Mouse (Mus musculus) testis, adult 2 months (tissue): ENCODE results near the gene Arntl2. TPM values are rescaled to one million over a fixed set of nuclear protein-coding genes. Genes with fewer than 3 reads are reported as not detected.

Experiments
- H3K27ac ChIP-seq: fragments of 200-500 bp; 2 replicates; pipeline ENCODE4 v1.5.1; 2012; ENCODE audit warnings: low read depth, low read length; ENCODE audit not compliant: control insufficient read depth, insufficient read depth
- H3K27me3 ChIP-seq: fragments of 200-500 bp; 2 replicates; pipeline ENCODE4 v1.6.1; 2012; ENCODE audit warnings: mild to moderate bottlenecking, low read length, moderate library complexity; ENCODE audit not compliant: control insufficient read depth, insufficient read depth
- H3K36me3 ChIP-seq: fragments of 200-500 bp; 2 replicates; pipeline ENCODE4 v1.6.1; 2012; ENCODE audit warnings: mild to moderate bottlenecking, low read length; ENCODE audit not compliant: control insufficient read depth, insufficient read depth
- H3K4me1 ChIP-seq: fragments of 200-500 bp; 2 replicates; pipeline ENCODE4 v1.6.1; 2012; ENCODE audit warnings: low read length; ENCODE audit not compliant: control insufficient read depth, insufficient read depth
- H3K4me3 ChIP-seq: fragments of 200-500 bp; 2 replicates; pipeline ENCODE4 v1.5.1; 2012; ENCODE audit warnings: low read depth, mild to moderate bottlenecking, low read length, moderate library complexity, mixed read lengths; ENCODE audit not compliant: control insufficient read depth
- CTCF ChIP-seq: fragments of 200-500 bp; IDR thresholded peaks from 2 replicates; pipeline ENCODE4 v1.5.1; 2012; ENCODE audit warnings: low read depth, mild to moderate bottlenecking, inconsistent platforms, low read length, moderate library complexity; ENCODE audit not compliant: control insufficient read depth, insufficient read depth, insufficient replicate concordance
- POLR2A ChIP-seq: fragments of 200-500 bp; IDR thresholded peaks from 2 replicates; pipeline ENCODE4 v1.6.1; 2012; ENCODE audit warnings: low read depth, mild to moderate bottlenecking, inconsistent platforms, low read length, moderate library complexity; ENCODE audit not compliant: control insufficient read depth
- polyA plus RNA-seq: library from polyadenylated mRNA; depleted of rRNA; stranded (reverse); fragments of >200 nt; gene quantifications from 2 replicates; pipeline ENCODE4 v1.2.3, GENCODE M21; 2012

Arntl2 gene
- polyA plus RNA-seq, 1 experiment = 3.0 TPM

- Histone ChIP-seq H3K27ac (no peak overlapping the region), H3K27me3 (no peaks in the 10 kb centered on the region), H3K36me3 (no peaks in the 10 kb centered on the region), H3K4me3 (no peak overlapping the region), H3K4me1 (no peaks in the 10 kb centered on the region; the same call in 1 of the 2 replicates)
- TF ChIP-seq POLR2A (no peak), CTCF (no peak)
These were observed 42.5 kb downstream of the Arntl2 start for GRCm38 (mm10) chr6:146838366-146838765.

- Histone ChIP-seq H3K4me1 (no peaks in the 10 kb centered on the region; the same call in 1 of the 2 replicates), H3K27ac (no peak overlapping the region), H3K4me3 (no peak overlapping the region), H3K27me3 (no peaks in the 10 kb centered on the region), H3K36me3 (no peaks in the 10 kb centered on the region)
- no peak for TF ChIP-seq CTCF
- no peak for TF ChIP-seq POLR2A
These were observed 43.0 kb downstream of the Arntl2 start for GRCm38 (mm10) chr6:146838863-146839262.

- no peak for TF ChIP-seq CTCF
- TF ChIP-seq POLR2A = no peak
- H3K4me1 ChIP-seq = peaks cover 27% of the 10 kb centered on the region
- H3K36me3 ChIP-seq = no peaks in the 10 kb centered on the region
- H3K27ac ChIP-seq = peak overlapping the region; percentile 33; the same call in 1 of the 2 replicates
- no peaks in the 10 kb centered on the region for H3K27me3 ChIP-seq
- no peak overlapping the region for H3K4me3 ChIP-seq
These were observed 49.0 kb downstream of the Arntl2 start for GRCm38 (mm10) chr6:146844867-146845266.

- no peaks in the 10 kb centered on the region for H3K27me3 ChIP-seq
- no peak for TF ChIP-seq POLR2A
- no peak for TF ChIP-seq CTCF
- peak overlapping the region; percentile 33; the same call in 1 of the 2 replicates for H3K27ac ChIP-seq
- no peak overlapping the region for H3K4me3 ChIP-seq
- H3K4me1 ChIP-seq = peaks cover 27% of the 10 kb centered on the region
- H3K36me3 ChIP-seq = no peaks in the 10 kb centered on the region
These were observed 49.5 kb downstream of the Arntl2 start for GRCm38 (mm10) chr6:146845347-146845746.

- peak overlapping the region; percentile 89 for H3K27ac ChIP-seq
- H3K36me3 ChIP-seq = no peaks in the 10 kb centered on the region
- H3K27me3 ChIP-seq = no peaks in the 10 kb centered on the region
- TF ChIP-seq CTCF = no peak
- no peak for TF ChIP-seq POLR2A
- H3K4me1 ChIP-seq = peaks cover 30% of the 10 kb centered on the region
- H3K4me3 ChIP-seq = peak overlapping the region; percentile 69
These were observed 50.3 kb downstream of the Arntl2 start for GRCm38 (mm10) chr6:146845961-146846750.

- Histone ChIP-seq H3K4me3 (peak overlapping the region; percentile 69), H3K27ac (peak overlapping the region; percentile 89), H3K4me1 (peaks cover 33% of the 10 kb centered on the region), H3K36me3 (no peaks in the 10 kb centered on the region), H3K27me3 (no peaks in the 10 kb centered on the region)
- TF ChIP-seq POLR2A = no peak
- no peak for TF ChIP-seq CTCF
These were observed 51.5 kb downstream of the Arntl2 start for GRCm38 (mm10) chr6:146847402-146847801.

- Histone ChIP-seq H3K36me3 (no peaks in the 10 kb centered on the region), H3K4me1 (peaks cover 33% of the 10 kb centered on the region), H3K27me3 (no peaks in the 10 kb centered on the region), H3K27ac (no peak overlapping the region), H3K4me3 (no peak overlapping the region)
- no peak for TF ChIP-seq CTCF
- no peak for TF ChIP-seq POLR2A
These were observed 52.4 kb downstream of the Arntl2 start for GRCm38 (mm10) chr6:146848281-146848680.

- TF ChIP-seq POLR2A (peak; percentile 77; the same call in 1 of the 2 replicates), CTCF (no peak)
- H3K36me3 ChIP-seq = peaks cover 1% of the 10 kb centered on the region; the same call in 1 of the 2 replicates
- no peaks in the 10 kb centered on the region for H3K27me3 ChIP-seq
- H3K4me1 ChIP-seq = peaks cover 31% of the 10 kb centered on the region
- H3K27ac ChIP-seq = peak within 1 kb of the TSS; percentile 90
- peak within 1 kb of the TSS; percentile 80 for H3K4me3 ChIP-seq
These were observed 54.2 kb downstream of the Arntl2 start, which contains the start of gene Smco2 for GRCm38 (mm10) chr6:146850050-146850449. Smco2 (plus strand) TSS chr6:146850104.
